Mouse (Mus musculus) limb, embryonic 11.5 days (tissue): Measurements from ENCODE around the gene Xrcc5. TPM values are rescaled to one million over a fixed set of nuclear protein-coding genes. Genes with fewer than 3 reads are reported as not detected.

Source experiments
- ATAC-seq: fragments of 200-750 bp; cut with Nextera tagmentation; 2 replicates; pipeline ENCODE4 v1.8.0; 2017; ENCODE audit warnings: low read depth; ENCODE audit not compliant: insufficient number of reproducible peaks, low FRiP score, low TSS enrichment
- DNase-seq: peaks from one replicate; pipeline ENCODE4 v3.0.0-alpha.2; 2015; ENCODE audit warnings: low spot score
- H3K27ac ChIP-seq: fragments of 300-500 bp; sonication (generic); replicated peaks from 2 replicates; pipeline ENCODE4 v1.5.1; 2014; ENCODE audit warnings: low read depth, mild to moderate bottlenecking, low read length
- H3K27me3 ChIP-seq: fragments of 300-500 bp; sonication (generic); 2 replicates; pipeline ENCODE4 v1.6.1; 2014; ENCODE audit warnings: mild to moderate bottlenecking, low read length, mixed read lengths; ENCODE audit not compliant: control insufficient read depth, insufficient read depth
- H3K36me3 ChIP-seq: fragments of 300-500 bp; sonication (generic); 2 replicates; pipeline ENCODE4 v1.6.1; 2014; ENCODE audit warnings: mild to moderate bottlenecking, low read length, moderate library complexity, mixed read lengths; ENCODE audit not compliant: control insufficient read depth, insufficient read depth
- H3K4me1 ChIP-seq: fragments of 300-500 bp; sonication (generic); 2 replicates; pipeline ENCODE4 v1.6.1; 2014; ENCODE audit warnings: low read length, mixed read lengths; ENCODE audit not compliant: control insufficient read depth, insufficient read depth
- H3K4me2 ChIP-seq: fragments of 300-500 bp; sonication (generic); 2 replicates; pipeline ENCODE4 v1.6.1; 2014; ENCODE audit warnings: low read depth, mild to moderate bottlenecking, moderate library complexity; ENCODE audit not compliant: severe bottlenecking
- H3K4me3 ChIP-seq: fragments of 300-500 bp; sonication (generic); 2 replicates; pipeline ENCODE4 v1.5.1; 2014; ENCODE audit warnings: low read depth, low read length
- H3K9ac ChIP-seq: fragments of 300-500 bp; sonication (generic); 2 replicates; pipeline ENCODE4 v1.6.1; 2014; ENCODE audit warnings: mild to moderate bottlenecking, low read length
- H3K9me3 ChIP-seq: fragments of 300-500 bp; sonication (generic); 2 replicates; pipeline ENCODE4 v1.6.1; 2016; ENCODE audit warnings: low read length; ENCODE audit not compliant: control insufficient read depth
- WGBS: fragments of 180-500 bp; shearing (Covaris S2); extraction: QIAGEN DNeasy Blood & Tissue Kit; methylation state at CpG from one replicate; pipeline ENCODE4 v1.1.7; 2014; 5-methylcytosine and 5-hydroxymethylcytosine counted together
- polyA plus RNA-seq: library from polyadenylated mRNA; unstranded; fragments of >200 nt; fragmentation: Nextera tagmentation; extraction: Ambion mirVana; gene quantifications from 2 replicates; pipeline ENCODE4 v1.2.1, GENCODE M21; 2014

The Xrcc5 gene
- polyA plus RNA-seq, 1 experiment from 2014 or later: 78.9 TPM

- H3K9ac ChIP-seq: no peak overlapping the region
- H3K4me3 ChIP-seq: no peak overlapping the region
- no peaks in the 10 kb centered on the region for H3K9me3 ChIP-seq
- 92% methylated on average over 5 of the region's 5 CpGs for WGBS
- no peaks in the 10 kb centered on the region for H3K4me1 ChIP-seq
- H3K4me2 ChIP-seq: no peak overlapping the region
- no peaks in the 10 kb centered on the region for H3K27me3 ChIP-seq
- H3K36me3 ChIP-seq: peaks cover 10% of the 10 kb centered on the region
- ATAC-seq (no peak), DNase-seq (no peak)
- H3K27ac ChIP-seq: no peak overlapping the region
These were observed 13.5 kb downstream of the Xrcc5 start for GRCm38 (mm10) chr1:72320759-72321158.

- Histone ChIP-seq H3K4me3 (no peak overlapping the region), H3K27me3 (no peaks in the 10 kb centered on the region), H3K9me3 (no peaks in the 10 kb centered on the region), H3K36me3 (peaks cover 18% of the 10 kb centered on the region), H3K4me2 (no peak overlapping the region), H3K27ac (no peak overlapping the region), H3K9ac (no peak overlapping the region), H3K4me1 (no peaks in the 10 kb centered on the region)
- WGBS: 89% methylated on average over 4 of the region's 4 CpGs
- DNase-seq: no peak
- ATAC-seq: no peak
These were observed 16.0 kb downstream of the Xrcc5 start for GRCm38 (mm10) chr1:72323248-72323647.

- no peak overlapping the region for H3K9ac ChIP-seq
- no peak overlapping the region for H3K4me2 ChIP-seq
- no peak for ATAC-seq
- no peaks in the 10 kb centered on the region for H3K4me1 ChIP-seq
- H3K9me3 ChIP-seq: no peaks in the 10 kb centered on the region
- WGBS: 94% methylated on average over 11 of the region's 11 CpGs
- peaks cover 17% of the 10 kb centered on the region for H3K36me3 ChIP-seq
- H3K27ac ChIP-seq: no peak overlapping the region
- DNase-seq: no peak
- H3K4me3 ChIP-seq: no peak overlapping the region
- H3K27me3 ChIP-seq: no peaks in the 10 kb centered on the region
These were observed 19.1 kb downstream of the Xrcc5 start for GRCm38 (mm10) chr1:72326162-72326821.

- ATAC-seq (no peak), DNase-seq (no peak)
- Histone ChIP-seq H3K4me1 (no peaks in the 10 kb centered on the region), H3K9ac (no peak overlapping the region), H3K36me3 (no peaks in the 10 kb centered on the region), H3K27ac (no peak overlapping the region), H3K9me3 (no peaks in the 10 kb centered on the region), H3K4me3 (no peak overlapping the region), H3K27me3 (no peaks in the 10 kb centered on the region), H3K4me2 (no peak overlapping the region)
- 92% methylated on average over 11 of the region's 11 CpGs for WGBS
These were observed 27.6 kb downstream of the Xrcc5 start for GRCm38 (mm10) chr1:72334807-72335206.

- Histone ChIP-seq H3K4me2 (no peak overlapping the region), H3K36me3 (peaks cover 3% of the 10 kb centered on the region), H3K4me1 (no peaks in the 10 kb centered on the region), H3K4me3 (no peak overlapping the region), H3K27me3 (no peaks in the 10 kb centered on the region), H3K9ac (no peak overlapping the region), H3K27ac (no peak overlapping the region), H3K9me3 (no peaks in the 10 kb centered on the region)
- DNase-seq (no peak), ATAC-seq (no peak)
- 92% methylated on average over 8 of the region's 8 CpGs for WGBS
These were observed 29.6 kb downstream of the Xrcc5 start for GRCm38 (mm10) chr1:72336780-72337179.

- no peak for DNase-seq
- no peak overlapping the region for H3K4me2 ChIP-seq
- no peak overlapping the region for H3K4me3 ChIP-seq
- no peaks in the 10 kb centered on the region for H3K4me1 ChIP-seq
- ATAC-seq: no peak
- no peak overlapping the region for H3K27ac ChIP-seq
- H3K36me3 ChIP-seq: peaks cover 3% of the 10 kb centered on the region
- H3K9me3 ChIP-seq: no peaks in the 10 kb centered on the region
- 93% methylated on average over 5 of the region's 5 CpGs for WGBS
- no peak overlapping the region for H3K9ac ChIP-seq
- no peaks in the 10 kb centered on the region for H3K27me3 ChIP-seq
These were observed 31.1 kb downstream of the Xrcc5 start for GRCm38 (mm10) chr1:72338341-72338740.

GRCm38 (mm10) chr1:72347873-72348272, 40.7 kb downstream of the Xrcc5 start:
- H3K4me2 ChIP-seq: no peak overlapping the region
- 85% methylated on average over 6 of the region's 6 CpGs for WGBS
- H3K4me1 ChIP-seq: no peaks in the 10 kb centered on the region
- no peak overlapping the region for H3K4me3 ChIP-seq
- no peaks in the 10 kb centered on the region for H3K9me3 ChIP-seq
- ATAC-seq (no peak), DNase-seq (no peak)
- no peak overlapping the region for H3K27ac ChIP-seq
- no peaks in the 10 kb centered on the region for H3K27me3 ChIP-seq
- H3K9ac ChIP-seq: no peak overlapping the region
- H3K36me3 ChIP-seq: peaks cover 9% of the 10 kb centered on the region; the same call in 1 of the 2 replicates

- H3K9ac ChIP-seq: no peak overlapping the region
- H3K9me3 ChIP-seq: no peaks in the 10 kb centered on the region
- no peaks in the 10 kb centered on the region for H3K27me3 ChIP-seq
- H3K4me3 ChIP-seq: no peak overlapping the region
- H3K4me2 ChIP-seq: no peak overlapping the region
- ATAC-seq (no peak), DNase-seq (no peak)
- peaks cover 2% of the 10 kb centered on the region; the same call in 1 of the 2 replicates for H3K36me3 ChIP-seq
- no peak overlapping the region for H3K27ac ChIP-seq
- H3K4me1 ChIP-seq: no peaks in the 10 kb centered on the region
- WGBS: 92% methylated on average over 2 of the region's 2 CpGs
These were observed 47.6 kb downstream of the Xrcc5 start for GRCm38 (mm10) chr1:72354856-72355255.

GRCm38 (mm10) chr1:72358216-72358615, 51.0 kb downstream of the Xrcc5 start:
- DNase-seq (no peak), ATAC-seq (no peak)
- no peak overlapping the region for H3K4me2 ChIP-seq
- H3K27me3 ChIP-seq: no peaks in the 10 kb centered on the region
- no peaks in the 10 kb centered on the region for H3K9me3 ChIP-seq
- 86% methylated on average over 2 of the region's 2 CpGs for WGBS
- H3K4me3 ChIP-seq: no peak overlapping the region
- H3K27ac ChIP-seq: no peak overlapping the region
- H3K9ac ChIP-seq: no peak overlapping the region
- H3K4me1 ChIP-seq: no peaks in the 10 kb centered on the region
- H3K36me3 ChIP-seq: no peaks in the 10 kb centered on the region; the same call in 1 of the 2 replicates
